Mouse (Mus musculus): Measurements from ENCODE around the gene Olfr1013.

Olfr1013 gene

DNA sequence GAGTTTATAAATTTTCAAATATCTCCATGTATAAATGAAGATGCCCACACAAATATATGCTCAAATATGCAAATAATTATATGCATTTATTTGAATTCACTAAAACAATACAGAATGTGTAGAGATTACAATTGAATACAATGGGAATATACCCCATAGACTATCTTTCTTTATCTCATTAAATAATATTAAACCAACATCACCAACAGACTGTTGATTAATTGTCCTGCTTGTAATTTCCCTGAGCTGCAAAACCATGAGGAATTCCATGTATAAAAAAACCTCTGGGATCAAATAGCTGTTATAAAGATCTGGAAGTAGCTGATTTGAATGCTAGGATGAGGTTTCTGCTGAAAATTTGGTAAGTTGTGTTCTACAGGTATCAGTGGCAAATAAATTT, at the start of gene Olfr1013:
TSS of gene Olfr1013 (plus strand) at position 301 of the 400 bp plus-strand sequence.
- DNase-seq (ENCODE audit: low read depth, low spot score): no peak

DNA sequence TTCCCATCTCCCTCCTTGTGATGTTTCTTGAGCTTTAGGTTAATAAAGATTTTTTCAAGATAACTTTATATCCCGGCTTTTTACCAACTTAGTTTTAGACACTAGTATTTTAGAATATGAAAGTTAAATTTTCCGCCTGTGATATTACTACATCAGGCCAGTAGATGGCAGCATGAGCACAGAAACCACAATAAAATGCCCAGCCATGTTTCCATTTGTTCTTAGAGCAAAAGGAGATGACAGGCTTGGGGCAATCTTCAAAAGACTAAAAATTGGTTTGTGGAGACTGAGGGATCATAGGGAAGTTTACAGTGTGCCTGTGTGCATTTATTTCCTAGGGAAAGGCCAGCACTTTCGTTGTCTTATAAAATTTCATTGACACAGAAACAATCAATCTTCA, 41.1 kb upstream of the Olfr1013 start:
- peak; percentile 15 for DNase-seq (ENCODE audit: low read depth, low spot score)

DNA sequence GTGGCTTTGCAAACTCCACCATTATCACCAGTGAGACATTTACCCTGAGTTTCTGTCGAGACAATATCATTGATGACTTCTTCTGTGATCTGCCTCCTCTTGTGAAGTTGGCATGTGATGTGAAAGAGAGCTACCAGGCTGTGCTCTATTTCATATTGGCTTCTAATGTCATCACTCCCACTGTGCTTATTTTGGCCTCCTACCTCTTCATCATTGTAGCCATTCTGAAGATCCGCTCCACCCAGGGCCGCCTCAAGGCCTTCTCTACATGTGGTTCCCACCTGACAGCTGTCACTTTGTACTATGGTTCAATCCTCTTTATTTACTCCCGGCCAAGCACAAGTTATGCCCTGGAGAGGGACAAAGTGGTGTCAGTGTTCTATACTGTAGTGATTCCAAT, 13.1 kb upstream of the Olfr1013 start:
- DNase-seq (ENCODE audit: low read depth, low spot score): no peak

DNA sequence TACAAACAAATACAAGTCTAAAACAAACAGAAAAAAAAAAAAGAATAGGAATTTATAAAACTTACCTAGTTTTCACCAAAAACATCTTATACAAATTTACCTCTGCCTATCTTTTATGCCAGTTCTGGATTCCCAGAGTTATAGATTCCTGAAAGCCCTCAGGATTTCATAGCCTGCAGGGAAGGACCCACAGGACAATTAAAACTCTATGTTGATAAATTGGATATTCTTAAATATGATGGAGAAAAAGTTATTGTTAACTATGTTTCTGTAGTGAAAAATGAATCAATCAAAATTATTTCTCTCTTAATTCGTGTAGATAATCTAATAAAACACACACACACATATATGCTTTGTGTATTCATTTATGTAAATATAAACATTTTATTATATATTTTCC, 4.2 kb upstream of the Olfr1013 start, which contains the start of gene Olfr1012:
TSS of gene Olfr1012 (minus strand) at position 101 of the 400 bp plus-strand sequence.
- no peak for DNase-seq (ENCODE audit: low read depth, low spot score)

DNA sequence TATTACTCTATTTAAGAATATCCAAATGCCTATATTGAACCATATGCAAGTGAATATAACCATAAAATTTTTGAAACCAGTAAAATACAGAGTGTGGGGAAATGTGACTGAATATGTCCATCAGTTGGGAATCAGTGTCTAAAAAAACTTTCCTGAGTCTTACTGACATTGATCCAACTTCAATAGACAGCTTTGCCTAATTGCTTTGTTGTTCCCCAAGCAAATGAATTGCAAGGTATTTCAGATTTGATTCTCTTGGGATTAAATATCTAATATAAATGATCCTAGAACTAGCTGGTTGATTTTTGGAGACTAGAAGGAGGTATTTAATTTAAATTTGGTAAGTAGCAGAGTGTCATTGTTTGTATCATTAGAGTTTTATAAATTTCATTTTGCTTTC, 5.5 kb downstream of the Olfr1013 start, which contains the start of gene Olfr1014:
TSS of gene Olfr1014 (plus strand) at position 301 of the 400 bp plus-strand sequence.
- DNase-seq (ENCODE audit: low read depth, low spot score): no peak

DNA sequence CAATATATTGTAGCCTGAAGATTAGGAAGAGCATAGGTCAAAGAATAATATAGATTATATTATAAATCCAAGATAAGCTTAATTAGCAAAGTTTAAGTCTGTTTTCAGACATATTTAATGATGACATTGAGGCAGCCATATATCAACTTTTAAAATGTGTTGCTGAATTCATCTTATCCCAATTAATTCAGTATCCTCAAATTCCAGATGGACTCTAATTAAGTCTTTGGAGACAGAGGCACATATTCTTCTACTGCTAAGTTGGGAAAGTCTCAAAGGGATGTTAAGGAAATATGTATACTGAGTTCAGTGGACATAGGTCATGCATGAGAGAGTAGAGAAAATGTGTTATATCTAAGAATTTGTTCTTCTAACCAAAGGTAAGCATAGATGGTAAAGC, 14.8 kb downstream of the Olfr1013 start, which contains the start of gene Olfr1015:
TSS of gene Olfr1015 (plus strand) at position 301 of the 400 bp plus-strand sequence.
- DNase-seq (ENCODE audit: low read depth, low spot score): no peak

DNA sequence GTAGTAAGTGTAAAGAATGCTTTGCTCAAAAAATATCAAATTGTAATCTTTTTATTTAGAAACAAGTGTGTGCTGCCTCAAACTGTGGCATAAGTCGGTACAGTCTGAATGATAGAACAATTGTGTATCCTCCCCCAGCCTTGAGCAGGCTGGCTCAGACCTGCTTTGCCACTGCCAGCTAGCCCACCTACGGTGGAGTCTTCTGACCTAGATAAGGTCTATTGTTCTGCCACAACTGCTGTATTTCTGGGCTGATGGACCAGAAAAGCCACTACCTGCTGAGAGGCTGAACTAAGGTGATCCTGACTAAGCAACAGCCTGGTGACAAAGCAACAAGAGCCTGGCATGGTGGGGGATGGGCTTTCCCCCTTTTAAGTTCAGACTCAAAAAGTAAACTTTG, 25.4 kb downstream of the Olfr1013 start:
- no peak for DNase-seq (ENCODE audit: low read depth, low spot score)

DNA sequence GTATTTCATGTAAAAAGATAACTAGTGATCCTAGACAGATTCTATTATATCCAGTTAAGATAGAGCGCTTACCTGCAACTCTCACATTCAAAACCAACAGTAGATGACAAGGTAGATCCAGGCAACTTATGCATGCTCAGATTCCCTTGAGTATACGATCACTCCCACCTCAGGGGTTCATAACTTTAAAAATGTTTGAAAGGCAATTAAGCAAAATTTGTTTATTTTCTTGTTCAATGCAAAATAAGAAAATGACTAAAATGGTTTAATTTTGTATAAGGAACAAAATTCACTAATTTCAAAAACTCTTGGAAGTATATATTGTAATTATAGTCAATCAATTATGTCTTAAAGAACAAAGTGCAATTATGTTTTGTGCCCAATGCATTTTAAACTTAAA, 35.5 kb downstream of the Olfr1013 start, which contains the start of gene Olfr1016:
TSS of gene Olfr1016 (minus strand) at position 101 of the 400 bp plus-strand sequence.
- no peak for DNase-seq (ENCODE audit: low read depth, low spot score)

DNA sequence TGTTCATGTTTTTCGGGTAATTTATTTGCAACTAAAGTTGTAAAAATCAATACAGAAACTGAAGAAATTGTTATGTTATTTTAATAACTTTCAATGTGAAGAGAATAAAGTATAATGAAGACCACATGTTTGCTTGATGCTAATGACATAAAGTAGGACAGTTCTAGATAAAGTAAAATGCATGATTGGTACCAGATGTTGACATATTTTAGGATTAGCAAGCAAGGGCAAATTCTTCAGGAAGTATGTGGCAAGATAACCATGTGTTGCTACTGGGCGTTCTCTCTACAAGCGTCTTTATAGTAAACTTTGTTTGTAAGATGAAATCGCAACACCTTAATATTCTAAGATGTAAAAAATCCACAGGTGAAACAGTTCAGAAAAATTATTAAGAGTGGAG, 37.6 kb downstream of the Olfr1013 start:
- no peak for DNase-seq (ENCODE audit: low read depth, low spot score)

DNA sequence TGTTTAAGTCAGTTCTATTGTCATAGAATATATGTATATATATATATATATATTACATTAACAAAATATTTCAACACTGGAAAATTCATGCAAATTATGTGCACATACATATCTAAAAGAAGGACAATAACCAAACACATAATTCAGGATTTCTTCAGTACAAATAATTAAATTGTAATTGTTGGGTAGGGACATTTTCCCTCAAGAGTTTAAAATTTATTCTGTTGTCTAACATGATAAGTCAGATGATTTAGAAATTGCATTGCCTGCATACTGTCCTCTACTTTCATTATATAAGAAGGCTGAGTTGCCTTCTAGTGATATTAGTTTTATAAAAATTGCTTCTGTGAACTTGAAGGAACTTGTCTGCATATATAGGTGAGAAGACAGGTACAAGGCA, 51.3 kb downstream of the Olfr1013 start, which contains the start of gene Olfr1018:
TSS of gene Olfr1018 (plus strand) at position 301 of the 400 bp plus-strand sequence.
- DNase-seq (ENCODE audit: low read depth, low spot score): no peak
